Mouse (Mus musculus): ENCODE measurements around the gene Ssh2. TPM values are rescaled to one million over a fixed set of nuclear protein-coding genes. Genes with fewer than 3 reads are reported as not detected.

Gene Ssh2
- polyA plus RNA-seq, 1 experiment from 2014 or later = 14.3 TPM

DNA sequence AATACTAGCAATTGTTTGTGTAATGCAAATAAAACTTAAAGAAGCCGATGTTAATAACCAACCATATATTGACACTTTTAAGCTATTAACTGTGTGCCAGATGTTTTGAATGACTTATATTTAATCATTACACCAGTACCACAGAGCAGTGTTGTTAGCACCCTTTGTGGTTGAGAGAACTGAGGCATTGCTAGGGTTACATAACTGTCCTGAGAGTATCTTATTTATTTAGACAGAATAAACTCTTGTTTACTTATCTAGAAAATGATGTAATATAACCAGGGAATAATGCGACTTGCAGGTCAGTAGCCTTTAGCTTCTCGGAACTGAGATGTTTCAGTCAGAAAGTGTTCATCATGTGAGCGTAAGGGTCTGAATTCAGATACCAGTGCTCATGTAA lies 201.9 kb downstream of the Ssh2 start:
- no peak overlapping the region for H3K4me2 ChIP-seq
- no peak overlapping the region for H3K9ac ChIP-seq
- WGBS = 87% methylated on average over 4 of the region's 4 CpGs
- ATAC-seq (ENCODE audit: borderline replicate concordance, extremely low read depth, low FRiP score, low TSS enrichment) = no peak
- H3K36me3 ChIP-seq = peaks cover 14% of the 10 kb centered on the region; the same call in 1 of the 2 replicates
- H3K9me3 ChIP-seq = no peaks in the 10 kb centered on the region
- H3K27ac ChIP-seq = no peak overlapping the region
- H3K4me1 ChIP-seq = no peaks in the 10 kb centered on the region
- no peak overlapping the region for H3K4me3 ChIP-seq
- H3K27me3 ChIP-seq = no peaks in the 10 kb centered on the region

DNA sequence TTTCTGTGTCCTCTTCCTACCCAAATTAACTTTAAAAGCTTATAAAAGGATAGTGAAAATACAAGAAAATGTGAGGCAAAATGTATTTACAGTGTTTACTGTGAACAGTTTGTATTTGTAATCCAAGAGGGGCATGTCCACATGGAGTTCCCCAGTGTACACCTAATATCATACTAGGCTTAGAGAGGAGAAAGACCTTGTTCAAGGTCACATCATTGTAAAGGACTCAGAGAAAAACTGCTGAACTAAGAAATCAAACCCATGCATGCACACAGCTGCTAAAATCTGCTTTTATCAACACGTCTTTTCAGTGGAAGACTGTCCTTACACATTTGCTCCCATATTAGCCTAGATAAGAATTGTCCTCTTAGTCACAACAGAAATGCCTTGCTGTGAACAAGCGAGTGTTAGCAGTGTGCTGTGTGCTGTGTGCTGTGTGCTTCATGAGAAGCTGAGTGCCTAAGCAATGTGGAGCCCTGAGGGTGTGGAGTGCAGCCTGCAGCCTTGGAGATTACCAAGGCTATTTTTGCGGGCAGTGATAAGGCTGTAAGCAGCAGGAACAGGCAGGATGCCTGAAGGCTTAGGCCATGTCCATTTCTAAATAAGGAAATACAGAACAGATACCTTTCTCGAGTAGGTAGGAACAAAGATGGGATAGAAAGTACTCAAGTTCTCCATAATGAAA lies 207.2 kb downstream of the Ssh2 start:
- Histone ChIP-seq H3K27me3 (no peaks in the 10 kb centered on the region), H3K9ac (no peak overlapping the region), H3K4me3 (no peak overlapping the region), H3K9me3 (no peaks in the 10 kb centered on the region), H3K4me1 (no peaks in the 10 kb centered on the region), H3K4me2 (no peak overlapping the region), H3K27ac (no peak overlapping the region), H3K36me3 (peaks cover 26% of the 10 kb centered on the region)
- no peak for ATAC-seq (ENCODE audit: borderline replicate concordance, extremely low read depth, low FRiP score, low TSS enrichment)
- WGBS = 71% methylated on average over 4 of the region's 4 CpGs

DNA sequence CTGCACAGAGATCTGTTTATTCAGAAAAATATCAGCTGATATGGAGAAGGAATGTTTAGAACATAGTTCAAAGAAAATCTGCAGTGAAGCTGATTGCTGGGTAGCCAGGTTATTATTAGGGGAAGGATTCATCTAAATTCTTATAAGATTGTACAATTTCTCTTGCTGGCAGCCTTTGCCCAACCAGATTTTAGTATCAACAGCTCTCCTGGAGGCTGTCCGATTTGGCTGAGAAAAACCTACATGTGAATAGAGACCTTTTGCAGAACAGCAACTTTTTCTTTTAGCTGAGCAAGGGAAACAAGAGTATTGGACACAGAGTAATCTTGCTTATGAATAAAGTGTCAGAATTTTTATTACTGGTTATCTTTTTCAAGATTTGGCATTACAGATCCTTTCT lies 212.4 kb downstream of the Ssh2 start:
- H3K27ac ChIP-seq = no peak overlapping the region
- no peak for ATAC-seq (ENCODE audit: borderline replicate concordance, extremely low read depth, low FRiP score, low TSS enrichment)
- H3K36me3 ChIP-seq = peaks cover 13% of the 10 kb centered on the region
- H3K4me1 ChIP-seq = no peaks in the 10 kb centered on the region
- H3K4me2 ChIP-seq = no peak overlapping the region
- 63% methylated on average over 1 of the region's 1 CpGs for WGBS
- H3K4me3 ChIP-seq = no peak overlapping the region
- H3K27me3 ChIP-seq = no peaks in the 10 kb centered on the region
- no peaks in the 10 kb centered on the region for H3K9me3 ChIP-seq
- H3K9ac ChIP-seq = no peak overlapping the region

DNA sequence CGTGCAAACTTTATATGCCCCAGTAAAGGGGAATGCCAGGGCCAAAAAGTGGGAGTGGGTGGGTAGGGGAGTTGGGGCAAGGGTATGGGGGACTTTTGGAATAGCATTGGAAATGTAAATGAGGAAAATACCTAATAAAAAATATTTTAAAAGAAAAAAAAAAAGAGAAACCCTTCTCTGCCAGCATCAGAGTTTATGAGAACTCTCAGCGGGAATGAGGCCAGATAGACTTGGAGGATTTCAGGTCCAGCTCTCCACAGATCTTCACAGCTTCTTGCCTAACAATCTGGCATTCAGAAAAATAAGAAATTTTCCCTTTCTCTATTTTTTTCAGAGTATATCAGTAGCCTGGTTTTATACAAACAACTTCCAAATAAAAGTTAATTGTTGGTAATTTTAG lies 220.9 kb downstream of the Ssh2 start:
- Histone ChIP-seq H3K4me3 (no peak overlapping the region), H3K4me2 (no peak overlapping the region), H3K4me1 (peaks cover 4% of the 10 kb centered on the region; the same call in 1 of the 2 replicates), H3K27ac (no peak overlapping the region), H3K9me3 (no peaks in the 10 kb centered on the region), H3K9ac (no peak overlapping the region), H3K36me3 (no peaks in the 10 kb centered on the region), H3K27me3 (no peaks in the 10 kb centered on the region)
- 87% methylated on average over 2 of the region's 2 CpGs for WGBS
- no peak for ATAC-seq (ENCODE audit: borderline replicate concordance, extremely low read depth, low FRiP score, low TSS enrichment)

DNA sequence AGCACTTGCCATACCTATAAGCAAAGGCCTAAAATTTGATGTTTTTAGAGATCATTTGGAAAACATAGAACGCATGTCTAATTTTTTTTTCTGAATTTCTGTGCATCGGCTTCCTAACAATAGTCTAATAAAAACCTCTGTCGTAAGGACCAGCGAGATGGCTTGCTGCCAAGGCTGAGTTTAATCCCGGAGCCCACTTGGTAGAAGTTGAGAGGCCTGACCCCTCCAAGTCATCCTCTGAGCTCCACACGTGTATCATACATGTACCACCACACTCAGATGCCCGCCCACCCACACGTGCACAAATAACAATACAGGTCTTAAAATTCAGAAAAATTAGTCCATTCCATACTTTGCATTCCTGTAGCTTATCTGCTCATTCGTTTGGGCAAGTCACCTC lies 224.0 kb downstream of the Ssh2 start:
- H3K9me3 ChIP-seq = no peaks in the 10 kb centered on the region
- ATAC-seq (ENCODE audit: borderline replicate concordance, extremely low read depth, low FRiP score, low TSS enrichment) = no peak
- H3K36me3 ChIP-seq = no peaks in the 10 kb centered on the region
- H3K9ac ChIP-seq = no peak overlapping the region
- H3K4me3 ChIP-seq = no peak overlapping the region
- H3K27ac ChIP-seq = no peak overlapping the region
- 74% methylated on average over 9 of the region's 9 CpGs for WGBS
- H3K4me1 ChIP-seq = peaks cover 28% of the 10 kb centered on the region
- H3K4me2 ChIP-seq = no peak overlapping the region
- H3K27me3 ChIP-seq = no peaks in the 10 kb centered on the region

DNA sequence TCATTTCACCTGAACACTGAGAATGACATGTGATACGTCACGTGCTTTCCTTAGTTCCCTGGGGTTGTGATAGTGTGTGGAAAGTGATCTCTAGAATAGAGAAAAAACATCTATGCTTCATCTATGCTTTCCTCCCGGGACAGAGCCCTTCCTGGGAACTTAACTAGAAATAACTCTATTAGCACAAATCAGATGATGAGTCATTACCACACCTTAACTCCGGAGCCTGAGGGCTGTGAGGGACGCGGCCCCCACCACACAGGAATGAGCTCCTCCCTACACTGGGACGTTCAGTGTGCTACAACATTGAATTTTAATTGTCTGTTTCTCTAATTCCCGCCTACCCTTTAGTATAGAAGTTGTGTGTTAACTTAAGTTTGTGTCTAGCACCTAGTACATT lies 224.9 kb downstream of the Ssh2 start:
- no peaks in the 10 kb centered on the region for H3K9me3 ChIP-seq
- ATAC-seq (ENCODE audit: borderline replicate concordance, extremely low read depth, low FRiP score, low TSS enrichment) = no peak
- no peak overlapping the region for H3K27ac ChIP-seq
- 83% methylated on average over 8 of the region's 8 CpGs for WGBS
- H3K9ac ChIP-seq = no peak overlapping the region
- peaks cover 28% of the 10 kb centered on the region for H3K4me1 ChIP-seq
- no peak overlapping the region for H3K4me3 ChIP-seq
- H3K27me3 ChIP-seq = no peaks in the 10 kb centered on the region
- no peak overlapping the region for H3K4me2 ChIP-seq
- H3K36me3 ChIP-seq = no peaks in the 10 kb centered on the region

DNA sequence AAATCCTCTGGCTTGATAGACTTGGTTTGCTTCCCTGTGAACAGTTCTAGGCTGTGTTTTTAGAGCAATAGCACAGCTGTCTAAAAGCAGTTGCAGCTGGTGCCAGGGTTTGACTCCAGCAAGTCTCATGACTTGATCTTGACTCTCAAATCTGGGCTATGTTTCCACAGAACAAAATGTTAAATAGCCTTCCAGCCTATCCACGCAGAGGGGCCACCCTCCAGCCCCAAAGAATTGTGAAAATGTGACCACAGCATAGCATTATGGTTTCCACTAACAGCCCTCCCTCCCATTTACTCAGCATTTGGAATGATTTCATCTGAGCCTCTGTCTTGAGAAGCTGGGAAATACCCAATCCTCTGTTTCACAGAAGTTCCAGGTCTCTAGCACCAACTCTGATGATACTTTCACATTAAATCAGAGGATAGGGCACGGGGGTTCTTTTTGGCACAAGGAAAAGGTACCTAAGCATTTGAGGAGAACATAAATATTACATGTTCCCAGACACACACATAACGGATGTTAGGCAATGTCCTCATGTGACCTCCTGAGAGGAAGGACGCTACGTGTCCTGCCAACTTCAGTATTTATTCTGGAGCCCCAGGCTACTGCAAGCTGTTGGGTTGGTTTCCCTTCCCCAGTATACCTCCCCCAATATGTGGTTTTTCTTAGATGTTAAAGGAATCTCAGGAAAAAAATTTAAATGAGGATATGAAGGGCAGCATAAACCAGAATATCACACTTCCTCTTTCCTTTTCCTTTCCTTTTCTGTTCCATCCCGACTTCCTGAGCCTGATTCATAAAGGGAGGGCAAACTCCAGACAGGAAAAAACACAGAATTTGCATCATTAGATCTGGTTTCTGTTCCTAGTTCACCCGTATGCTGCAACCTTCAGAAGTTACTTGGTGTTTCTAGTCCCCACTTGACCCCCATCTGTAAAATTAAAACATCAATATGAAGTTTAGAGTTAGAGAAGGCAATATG lies 226.4 kb downstream of the Ssh2 start:
- Histone ChIP-seq H3K27me3 (no peaks in the 10 kb centered on the region), H3K9ac (no peak overlapping the region), H3K9me3 (no peaks in the 10 kb centered on the region), H3K4me3 (no peak overlapping the region), H3K36me3 (no peaks in the 10 kb centered on the region), H3K4me1 (peaks cover 31% of the 10 kb centered on the region), H3K27ac (peak overlapping the region; percentile 82), H3K4me2 (0 out of 2 replicates have a peak overlapping the region, but pooled peaks have one; percentile 9)
- WGBS = 45% methylated on average over 7 of the region's 7 CpGs
- ATAC-seq (ENCODE audit: borderline replicate concordance, extremely low read depth, low FRiP score, low TSS enrichment) = peak; percentile 62

DNA sequence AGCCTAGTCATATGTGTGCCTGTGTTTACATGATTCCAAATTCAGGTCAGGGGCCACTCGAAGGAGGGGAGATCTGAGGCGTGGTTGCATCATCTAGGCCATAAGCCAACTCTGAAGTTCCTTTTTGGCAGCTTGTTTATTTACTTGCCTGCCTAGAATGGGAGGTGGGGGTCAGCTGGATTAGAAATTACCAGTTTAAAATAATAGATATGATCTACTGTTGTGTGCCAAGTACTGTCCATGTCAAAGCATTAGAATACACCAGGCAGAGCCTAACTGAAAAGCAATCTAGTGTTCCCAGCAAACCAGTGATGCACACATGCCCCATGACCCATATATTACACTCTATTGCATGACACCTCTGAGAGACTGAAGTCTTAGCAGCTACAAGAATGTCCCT lies 228.9 kb downstream of the Ssh2 start:
- Histone ChIP-seq H3K4me1 (peaks cover 31% of the 10 kb centered on the region), H3K27ac (0 out of 2 replicates have a peak overlapping the region, but pooled peaks have one; percentile 13), H3K9ac (no peak overlapping the region), H3K9me3 (no peaks in the 10 kb centered on the region), H3K4me3 (no peak overlapping the region), H3K4me2 (no peak overlapping the region), H3K36me3 (peaks cover 8% of the 10 kb centered on the region; the same call in 1 of the 2 replicates), H3K27me3 (no peaks in the 10 kb centered on the region)
- WGBS = 27% methylated on average over 2 of the region's 2 CpGs
- ATAC-seq (ENCODE audit: borderline replicate concordance, extremely low read depth, low FRiP score, low TSS enrichment) = peak; percentile 89

DNA sequence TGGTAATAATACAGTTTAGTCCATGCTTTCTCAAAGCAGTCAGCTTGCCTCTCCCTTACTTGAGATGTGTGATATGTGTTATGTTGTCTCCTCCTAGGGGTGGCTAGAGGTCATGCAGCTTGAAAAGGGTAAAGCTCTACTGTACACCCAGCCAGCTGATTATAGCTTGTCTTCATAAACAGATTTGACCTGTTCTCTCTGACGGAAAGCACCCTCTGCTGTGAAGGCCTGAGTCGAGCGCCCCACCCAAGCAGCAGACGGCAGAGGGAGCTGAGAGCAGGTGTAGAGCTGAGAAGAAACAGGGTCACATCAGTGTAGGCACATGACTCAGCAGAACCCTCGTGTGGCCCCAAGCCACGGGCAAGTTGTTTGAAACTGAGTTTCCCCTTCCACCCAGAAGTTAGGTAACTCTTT lies 230.5 kb downstream of the Ssh2 start:
- H3K4me3 ChIP-seq = no peak overlapping the region
- no peaks in the 10 kb centered on the region for H3K9me3 ChIP-seq
- H3K36me3 ChIP-seq = peaks cover 18% of the 10 kb centered on the region; the same call in 1 of the 2 replicates
- no peaks in the 10 kb centered on the region for H3K27me3 ChIP-seq
- H3K9ac ChIP-seq = no peak overlapping the region
- H3K27ac ChIP-seq = no peak overlapping the region
- H3K4me1 ChIP-seq = peaks cover 31% of the 10 kb centered on the region
- H3K4me2 ChIP-seq = no peak overlapping the region
- no peak for ATAC-seq (ENCODE audit: borderline replicate concordance, extremely low read depth, low FRiP score, low TSS enrichment)
- 42% methylated on average over 6 of the region's 6 CpGs for WGBS

DNA sequence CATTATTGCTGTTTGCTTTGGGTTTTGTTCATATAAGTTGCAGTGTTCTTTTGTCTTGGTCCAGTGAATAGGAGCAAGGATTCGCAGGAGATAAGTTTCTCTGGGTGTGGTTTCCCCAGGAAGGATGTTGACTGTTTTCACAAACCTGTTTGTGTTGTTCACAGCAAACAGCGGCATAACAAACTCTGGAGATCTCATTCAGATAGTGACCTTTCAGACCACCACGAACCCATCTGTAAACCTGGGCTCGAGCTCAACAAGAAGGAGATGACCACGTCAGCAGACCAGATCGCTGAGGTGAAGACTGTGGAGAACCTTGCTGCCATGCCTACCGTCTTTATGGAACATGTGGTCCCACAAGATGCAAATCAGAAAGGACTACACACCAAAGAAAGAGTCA lies 233.1 kb downstream of the Ssh2 start:
- Histone ChIP-seq H3K27me3 (no peaks in the 10 kb centered on the region), H3K4me1 (peaks cover 7% of the 10 kb centered on the region), H3K4me2 (no peak overlapping the region), H3K36me3 (peaks cover 24% of the 10 kb centered on the region; the same call in 1 of the 2 replicates), H3K27ac (no peak overlapping the region), H3K9ac (no peak overlapping the region), H3K4me3 (no peak overlapping the region), H3K9me3 (no peaks in the 10 kb centered on the region)
- ATAC-seq (ENCODE audit: borderline replicate concordance, extremely low read depth, low FRiP score, low TSS enrichment) = no peak
- WGBS = 87% methylated on average over 7 of the region's 7 CpGs

DNA sequence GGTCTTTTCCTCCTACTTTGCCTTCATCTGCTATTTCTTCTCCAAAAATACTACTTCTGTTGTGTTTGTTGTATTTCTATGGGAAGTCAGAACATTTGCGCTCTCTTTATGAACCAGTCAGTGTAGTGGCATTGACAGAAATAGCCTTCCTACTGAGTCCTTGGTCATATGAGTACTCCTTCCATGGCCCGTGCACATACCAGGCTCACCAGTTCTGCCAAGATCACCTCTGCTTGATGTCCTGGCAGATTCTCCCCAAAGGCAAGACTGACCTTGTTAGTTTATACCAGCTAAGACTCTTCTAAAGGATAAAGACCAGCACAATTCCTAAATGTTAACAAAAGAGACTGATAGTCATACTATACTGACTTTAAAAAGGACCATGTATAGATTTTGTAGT lies 235.6 kb downstream of the Ssh2 start:
- Histone ChIP-seq H3K27ac (no peak overlapping the region), H3K4me1 (peaks cover 5% of the 10 kb centered on the region)
- WGBS = 96% methylated on average over 2 of the region's 2 CpGs

DNA sequence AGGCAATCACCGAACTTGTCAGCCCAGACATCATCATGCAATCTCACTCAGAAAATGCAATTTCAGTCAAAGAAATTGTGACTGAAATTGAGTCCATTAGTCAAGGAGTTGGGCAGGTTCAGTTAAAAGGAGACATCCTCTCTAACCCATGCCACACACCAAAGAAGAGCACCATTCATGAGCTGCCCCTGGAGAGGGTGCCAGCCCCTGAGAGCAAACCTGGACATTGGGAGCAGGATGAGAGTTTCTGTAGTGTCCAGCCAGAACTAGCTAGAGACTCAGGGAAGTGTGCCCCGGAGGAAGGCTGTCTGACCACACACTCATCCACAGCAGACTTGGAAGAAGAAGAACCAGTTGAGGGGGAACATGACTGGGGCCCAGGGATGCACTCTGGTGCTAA lies 237.3 kb downstream of the Ssh2 start:
- Histone ChIP-seq H3K9ac (no peak overlapping the region), H3K4me3 (no peak overlapping the region), H3K36me3 (peaks cover 36% of the 10 kb centered on the region), H3K27ac (no peak overlapping the region), H3K4me1 (peaks cover 16% of the 10 kb centered on the region), H3K9me3 (no peaks in the 10 kb centered on the region), H3K4me2 (no peak overlapping the region), H3K27me3 (no peaks in the 10 kb centered on the region)
- ATAC-seq (ENCODE audit: borderline replicate concordance, extremely low read depth, low FRiP score, low TSS enrichment) = no peak
- WGBS = 90% methylated on average over 2 of the region's 2 CpGs

More for the DNA sequence above, 235.6 kb downstream of the Ssh2 start:
- H3K9me3 ChIP-seq = no peaks in the 10 kb centered on the region
- H3K4me2 ChIP-seq = no peak overlapping the region
- no peaks in the 10 kb centered on the region for H3K27me3 ChIP-seq
- ATAC-seq (ENCODE audit: borderline replicate concordance, extremely low read depth, low FRiP score, low TSS enrichment) = no peak
- H3K4me3 ChIP-seq = no peak overlapping the region
- H3K36me3 ChIP-seq = peaks cover 36% of the 10 kb centered on the region
- no peak overlapping the region for H3K9ac ChIP-seq
